ENCODE assay signal across 16 mouse cellular contexts in genomic region chr7:96883297-96883696, GRCm38 (mm10).
"Had no signal": no experiment of that assay in that cellular context is flagged by ENCODE, and none has a peak within 500 bp of the region (broad histone marks: within the 10 kb centered on the region; RNA-seq: fewer than 3 reads in every experiment).

No protein-coding gene starts in this region.

- DNase-seq: kidney, adult 2 months; kidney, postnatal 10 days; kidney, postnatal 36 days; layer of hippocampus, postnatal 36 days; liver, embryonic 13.5 days; lung, embryonic 14.5 days; midbrain, embryonic 14.5 days; right cerebral cortex, postnatal 25 days; spleen, adult 18-20 months; thymus, postnatal 4 days had no signal

- H3K4me1 ChIP-seq: liver, embryonic 13.5 days; megakaryocyte, embryonic 14.5 days; stomach, embryonic 15.5 days had no signal

- H3K27me3 ChIP-seq: liver, embryonic 13.5 days; stomach, embryonic 15.5 days had no signal

- H3K4me3 ChIP-seq: left cerebral cortex, adult 2 months; liver, embryonic 13.5 days; megakaryocyte, embryonic 14.5 days; stomach, embryonic 15.5 days had no signal

- ATAC-seq: lung, postnatal 0 days had no signal

- H3K4me2 ChIP-seq: liver, embryonic 13.5 days; lung, embryonic 14.5 days; midbrain, embryonic 11.5 days; stomach, embryonic 15.5 days had no signal

- H3K9ac ChIP-seq: liver, embryonic 13.5 days; lung, embryonic 14.5 days; stomach, embryonic 15.5 days had no signal

- H3K9me3 ChIP-seq: liver, embryonic 13.5 days; megakaryocyte, embryonic 14.5 days; stomach, embryonic 15.5 days had no signal

- H3K27ac ChIP-seq: left cerebral cortex, adult 2 months; liver, embryonic 13.5 days; macrophage; stomach, embryonic 15.5 days had no signal

- H3K36me3 ChIP-seq: liver, embryonic 13.5 days; stomach, embryonic 15.5 days had no signal
